22 mouse cellular contexts compared by ENCODE assay signal in the genomic region with DNA sequence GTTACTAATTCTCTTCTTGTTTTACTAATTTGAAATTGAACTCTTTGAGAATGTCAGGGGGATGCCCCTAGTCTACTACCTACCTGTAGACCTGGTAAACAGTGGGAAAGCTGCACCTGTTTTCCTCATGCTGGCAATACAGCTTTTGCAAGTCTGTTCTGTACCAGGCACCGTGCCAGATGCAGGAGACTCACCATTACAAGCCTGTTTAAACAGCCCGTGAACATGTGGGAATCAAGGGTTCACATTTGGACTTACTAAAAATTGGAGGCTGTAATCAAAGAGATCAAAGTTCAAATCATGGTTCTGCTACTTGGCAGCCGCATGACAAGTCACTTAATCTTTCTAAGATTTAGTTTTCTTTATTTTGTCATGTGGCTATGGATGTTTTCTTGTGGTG. TPM values are rescaled to one million over a fixed set of nuclear protein-coding genes. Genes with fewer than 3 reads are reported as not detected.
DNase-seq lines count a peak whose midpoint lies in the region; ATAC-seq and TF ChIP-seq lines count a peak whose summit lies in the region.
"Had no signal": no experiment of that assay in that cellular context is flagged by ENCODE, and none has a peak within 500 bp of the region (broad histone marks: within the 10 kb centered on the region; RNA-seq: fewer than 3 reads in every experiment).

No protein-coding gene starts in this region.

- H3K4me3 ChIP-seq in kidney, embryonic 15.5 days (replicated peaks), result no peak overlapping the region
- H3K4me3 ChIP-seq in lung, postnatal 0 days (ENCODE audit: low read depth, low read length), result no peak overlapping the region
- no peak overlapping the region for H3K4me3 ChIP-seq in neural tube, embryonic 15.5 days (replicated peaks)
- H3K4me3 ChIP-seq: heart, embryonic 12.5 days; heart, embryonic 15.5 days; hindbrain, embryonic 10.5 days; hindbrain, embryonic 13.5 days had no signal

- H3K4me2 ChIP-seq in kidney, embryonic 15.5 days, result no peak overlapping the region
- no peak overlapping the region for H3K4me2 ChIP-seq in lung, postnatal 0 days (replicated peaks; ENCODE audit: low read depth, low read length)
- no peak overlapping the region for H3K4me2 ChIP-seq in neural tube, embryonic 15.5 days
- H3K4me2 ChIP-seq: heart, embryonic 12.5 days; heart, embryonic 15.5 days; hindbrain, embryonic 13.5 days had no signal

- TF ChIP-seq CTCF in lung, postnatal 0 days (IDR thresholded peaks at IDR 0.05), result no peak

- H3K27me3 ChIP-seq in kidney, embryonic 15.5 days, result peaks cover 32% of the 10 kb centered on the region
- H3K27me3 ChIP-seq in lung, postnatal 0 days (replicated peaks; ENCODE audit: insufficient read depth, low read length), result no peaks in the 10 kb centered on the region
- H3K27me3 ChIP-seq in neural tube, embryonic 15.5 days (replicated peaks), result no peaks in the 10 kb centered on the region
- H3K27me3 ChIP-seq: heart, embryonic 12.5 days; heart, embryonic 15.5 days had no signal

- peak; percentile 22 for DNase-seq in kidney, adult 18-20 months
- DNase-seq in kidney, adult 8-10 months, result peak; percentile 44 to 49
- peak; percentile 67 for DNase-seq in kidney, adult 9 months
- peak; percentile 48 to 66 for DNase-seq in kidney, postnatal 25 days
- no peak for DNase-seq in lung, postnatal 0 days (ENCODE audit: low spot score)
- DNase-seq: adrenal gland, adult 2 months; cerebellum, adult 18-20 months; cerebellum, adult 9-10 months; gastrocnemius, postnatal 25 days; heart, adult 18-20 months; heart, postnatal 10 days; heart, postnatal 36 days had no signal

- no peak for ATAC-seq in kidney, embryonic 15.5 days (replicated peaks; ENCODE audit: low FRiP score)
- ATAC-seq in lung, postnatal 0 days, result no peak
- ATAC-seq in neural tube, embryonic 15.5 days (ENCODE audit: low FRiP score), result no peak
- no peak for ATAC-seq in erythroid progenitor cell, adult 5-6 weeks (replicated peaks; ENCODE audit: low FRiP score, poor library complexity, severe bottlenecking)
- ATAC-seq: CD4-positive, CD25-positive, alpha-beta regulatory T cell, adult 4 months; forebrain, embryonic 14.5 days had no signal

- H3K9ac ChIP-seq in kidney, embryonic 15.5 days, result no peak overlapping the region
- H3K9ac ChIP-seq in lung, postnatal 0 days (replicated peaks; ENCODE audit: low read depth), result no peak overlapping the region
- no peak overlapping the region for H3K9ac ChIP-seq in neural tube, embryonic 15.5 days (replicated peaks)
- H3K9ac ChIP-seq: heart, embryonic 12.5 days; heart, embryonic 15.5 days; hindbrain, embryonic 13.5 days had no signal

- H3K9me3 ChIP-seq in kidney, embryonic 15.5 days (replicated peaks), result no peaks in the 10 kb centered on the region
- no peaks in the 10 kb centered on the region for H3K9me3 ChIP-seq in lung, postnatal 0 days (ENCODE audit: low read length)
- no peaks in the 10 kb centered on the region for H3K9me3 ChIP-seq in neural tube, embryonic 15.5 days (replicated peaks)
- H3K9me3 ChIP-seq: heart, embryonic 12.5 days; heart, embryonic 15.5 days; hindbrain, embryonic 10.5 days; hindbrain, embryonic 13.5 days had no signal

- H3K4me1 ChIP-seq in kidney, embryonic 15.5 days, result no peaks in the 10 kb centered on the region
- H3K4me1 ChIP-seq in lung, postnatal 0 days (ENCODE audit: insufficient read depth, low read depth, low read length), result no peaks in the 10 kb centered on the region
- H3K4me1 ChIP-seq in neural tube, embryonic 15.5 days, result no peaks in the 10 kb centered on the region
- H3K4me1 ChIP-seq: heart, embryonic 12.5 days; heart, embryonic 15.5 days; hindbrain, embryonic 10.5 days; hindbrain, embryonic 13.5 days had no signal

- 85% methylated on average over 3 of the region's 3 CpGs for WGBS in kidney, embryonic 15.5 days
- WGBS in lung, postnatal 0 days, result 57% methylated on average over 3 of the region's 3 CpGs
- 79% methylated on average over 3 of the region's 3 CpGs for WGBS in neural tube, embryonic 15.5 days

- no peak overlapping the region for H3K27ac ChIP-seq in kidney, embryonic 15.5 days
- no peak overlapping the region for H3K27ac ChIP-seq in lung, postnatal 0 days (ENCODE audit: low read length)
- no peak overlapping the region for H3K27ac ChIP-seq in neural tube, embryonic 15.5 days (replicated peaks)
- H3K27ac ChIP-seq: heart, embryonic 15.5 days; hindbrain, embryonic 10.5 days; hindbrain, embryonic 13.5 days had no signal

- TF ChIP-seq EP300 in lung, postnatal 0 days (IDR thresholded peaks at IDR 0.05), result no peak

- no peaks in the 10 kb centered on the region for H3K36me3 ChIP-seq in kidney, embryonic 15.5 days
- H3K36me3 ChIP-seq in lung, postnatal 0 days (ENCODE audit: insufficient read depth, low read length), result no peaks in the 10 kb centered on the region
- H3K36me3 ChIP-seq in neural tube, embryonic 15.5 days, result no peaks in the 10 kb centered on the region
- H3K36me3 ChIP-seq: heart, embryonic 12.5 days; heart, embryonic 15.5 days; hindbrain, embryonic 10.5 days; hindbrain, embryonic 13.5 days had no signal

RNA-seq across cellular contexts. Expression of gene Rai2, which starts 56.8 kb away (rescaled TPM):
- polyA plus RNA-seq in kidney, embryonic 15.5 days (2015; fragmentation: Nextera tagmentation; extraction: Ambion mirVana), result 6.2 and 6.4 TPM in 2 replicates
- 2.5 and 2.7 TPM in 2 replicates for polyA plus RNA-seq in lung, postnatal 0 days (2015; fragmentation: Nextera tagmentation; extraction: Ambion mirVana)
- 15.8 and 18.6 TPM in 2 replicates for polyA plus RNA-seq in neural tube, embryonic 15.5 days (2015; fragmentation: Nextera tagmentation; extraction: Ambion mirVana)
- not detected in 2 replicates for total RNA-seq in erythroid progenitor cell, adult 5-6 weeks (2015; ENCODE audit: low replicate concordance)
- not detected in 2 replicates for total RNA-seq in erythroid progenitor cell, adult 5-6 weeks (2017; ENCODE audit: low replicate concordance)
- total RNA-seq: MEL had no signal
- polyA plus RNA-seq: CD4-positive, CD25-positive, alpha-beta regulatory T cell, adult 4 months had no signal
